Mouse (Mus musculus) MEL (cell line): ENCODE data around the gene Lin7a. TPM values are rescaled to one million over a fixed set of nuclear protein-coding genes. Genes with fewer than 3 reads are reported as not detected.

Experiments used
- DNase-seq: peaks from one replicate; pipeline ENCODE4 v3.0.0; 2011; ENCODE audit warnings: low read depth, low spot score
- H3K27ac ChIP-seq: 2 replicates; pipeline ENCODE4 v1.5.1; 2012; ENCODE audit warnings: low read depth, mild to moderate bottlenecking, control low read depth, low read length, moderate library complexity; ENCODE audit not compliant: control insufficient read depth
- H3K27me3 ChIP-seq, 2 experiments: fragments of 150-350 bp in 1 of 2; sonication (generic) in 1 of 2; 2 replicates each; pipeline ENCODE4 v1.6.1; 2012; ENCODE audit warnings: low read length in 2 of 2, mild to moderate bottlenecking in 2 of 2, improper control_type of control experiment in 1 of 2, moderate library complexity in 1 of 2; ENCODE audit not compliant: insufficient read depth in 2 of 2, control insufficient read depth in 1 of 2
- H3K36me3 ChIP-seq, 2 experiments: 2 replicates each; pipeline ENCODE4 v1.6.1; 2012 to 2014; ENCODE audit warnings: low read length in 2 of 2, improper control_type of control experiment in 1 of 2, inconsistent platforms in 1 of 2, mild to moderate bottlenecking in 1 of 2; ENCODE audit not compliant: insufficient read depth in 2 of 2, control insufficient read depth in 1 of 2
- H3K4me1 ChIP-seq, 2 experiments: fragments of 150-350 bp in 1 of 2; sonication (generic) in 1 of 2; 2 replicates each; pipeline ENCODE4 v1.6.1; 2012; ENCODE audit warnings: low read length in 2 of 2, improper control_type of control experiment in 1 of 2, mild to moderate bottlenecking in 1 of 2; ENCODE audit not compliant: insufficient read depth in 2 of 2, control insufficient read depth in 1 of 2
- H3K4me3 ChIP-seq, 2 experiments: fragments of 150-350 bp in 1 of 2; sonication (generic) in 1 of 2; 2 replicates each; pipeline ENCODE4 v1.5.1; 2012; ENCODE audit warnings: low read depth in 2 of 2, low read length in 2 of 2, mild to moderate bottlenecking in 2 of 2, moderate library complexity in 2 of 2, control low read depth in 1 of 2, improper control_type of control experiment in 1 of 2; ENCODE audit not compliant: control insufficient read depth in 1 of 2, insufficient read depth in 1 of 2
- H3K79me2 ChIP-seq: 2 replicates; pipeline ENCODE4 v1.6.1; 2012; ENCODE audit warnings: mild to moderate bottlenecking, low read length, moderate library complexity; ENCODE audit not compliant: control insufficient read depth, poor library complexity, insufficient read depth
- H3K9ac ChIP-seq: 2 replicates; pipeline ENCODE4 v1.6.1; 2012; ENCODE audit warnings: low read depth, mild to moderate bottlenecking, control low read depth, low read length, moderate library complexity; ENCODE audit not compliant: control insufficient read depth, poor library complexity, severe bottlenecking
- H3K9me3 ChIP-seq: fragments of 150-350 bp; sonication (generic); replicated peaks from 2 replicates; pipeline ENCODE4 v1.6.1; 2012; ENCODE audit warnings: mild to moderate bottlenecking, low read length, improper control_type of control experiment, moderate library complexity; ENCODE audit not compliant: insufficient read depth
- CHD1 ChIP-seq: IDR thresholded peaks from 2 replicates; pipeline ENCODE4 v1.6.1; 2012; ENCODE audit warnings: low read depth, mild to moderate bottlenecking, inconsistent platforms, low read length, improper control_type of control experiment
- CHD2 ChIP-seq: IDR thresholded peaks from 2 replicates; pipeline ENCODE4 v1.6.1; 2011; ENCODE audit warnings: low read length, improper control_type of control experiment
- CTCF ChIP-seq, 3 experiments: IDR thresholded peaks in 2 of 3; conservative IDR thresholded peaks in 1 of 3; 2 replicates each; pipeline ENCODE4 v1.5.1; 2011 to 2012; ENCODE audit warnings: low read length in 3 of 3, low read depth in 2 of 3, mild to moderate bottlenecking in 2 of 3, improper control_type of control experiment in 1 of 3, inconsistent platforms in 1 of 3, mixed read lengths in 1 of 3, moderate library complexity in 1 of 3; ENCODE audit not compliant: control insufficient read depth in 1 of 3, insufficient read depth in 1 of 3, poor library complexity in 1 of 3, severe bottlenecking in 1 of 3
- EP300 ChIP-seq, 2 experiments: IDR thresholded peaks; 2 replicates each; pipeline ENCODE4 v1.6.1; 2011; ENCODE audit warnings: improper control_type of control experiment in 2 of 2, low read length in 2 of 2, low read depth in 1 of 2, mild to moderate bottlenecking in 1 of 2
- GABPA ChIP-seq: IDR thresholded peaks from 2 replicates; pipeline ENCODE4 v1.6.1; 2012; ENCODE audit warnings: low read depth, mild to moderate bottlenecking, inconsistent platforms, low read length, improper control_type of control experiment, moderate library complexity
- JUND ChIP-seq: IDR thresholded peaks from 2 replicates; pipeline ENCODE4 v1.6.1; 2011; ENCODE audit warnings: low read depth, mild to moderate bottlenecking, improper control_type of control experiment, low read length
- MAFK ChIP-seq: IDR thresholded peaks from 2 replicates; pipeline ENCODE4 v1.6.1; 2011; ENCODE audit warnings: low read depth, mild to moderate bottlenecking, low read length, improper control_type of control experiment, borderline replicate concordance
- MAX ChIP-seq: IDR thresholded peaks from 2 replicates; pipeline ENCODE4 v1.6.1; 2011; ENCODE audit warnings: low read length, improper control_type of control experiment
- MAZ ChIP-seq: IDR thresholded peaks from 2 replicates; pipeline ENCODE4 v1.6.1; 2012; ENCODE audit warnings: low read depth, mild to moderate bottlenecking, inconsistent platforms, low read length, improper control_type of control experiment
- MXI1 ChIP-seq: IDR thresholded peaks from 2 replicates; pipeline ENCODE4 v1.6.1; 2011; ENCODE audit warnings: mild to moderate bottlenecking, low read depth, low read length, improper control_type of control experiment
- MYB ChIP-seq: IDR thresholded peaks from 2 replicates; pipeline ENCODE4 v1.6.1; 2011; ENCODE audit warnings: mild to moderate bottlenecking, low read depth, low read length, improper control_type of control experiment
- NRF1 ChIP-seq: IDR thresholded peaks from 2 replicates; pipeline ENCODE4 v1.6.1; 2014; ENCODE audit warnings: low read depth, mild to moderate bottlenecking, inconsistent platforms, low read length, improper control_type of control experiment, moderate library complexity; ENCODE audit not compliant: poor library complexity, insufficient read depth, severe bottlenecking
- POLR2AphosphoS2 ChIP-seq: IDR thresholded peaks from 2 replicates; pipeline ENCODE4 v1.6.1; 2011; ENCODE audit warnings: low read length, improper control_type of control experiment
- RCOR1 ChIP-seq: IDR thresholded peaks from 2 replicates; pipeline ENCODE4 v1.6.1; 2012; ENCODE audit warnings: low read depth, mild to moderate bottlenecking, inconsistent platforms, low read length, improper control_type of control experiment
- TAL1 ChIP-seq: IDR thresholded peaks from 2 replicates; pipeline ENCODE4 v1.6.1; 2012; ENCODE audit warnings: mild to moderate bottlenecking, inconsistent platforms, low read length, moderate library complexity, mixed read lengths
- TBP ChIP-seq: IDR thresholded peaks from 2 replicates; pipeline ENCODE4 v1.8.0; 2011; ENCODE audit warnings: low read depth, low read length, improper control_type of control experiment
- TCF12 ChIP-seq: IDR thresholded peaks from 2 replicates; pipeline ENCODE4 v1.6.1; 2014; ENCODE audit warnings: low read depth, mild to moderate bottlenecking, inconsistent platforms, low read length, improper control_type of control experiment, moderate library complexity
- USF2 ChIP-seq, 2 experiments: IDR thresholded peaks; 2 replicates each; pipeline ENCODE4 v1.6.1; 2011 to 2012; ENCODE audit warnings: improper control_type of control experiment in 2 of 2, low read length in 2 of 2, borderline replicate concordance in 1 of 2, inconsistent platforms in 1 of 2, low read depth in 1 of 2, mild to moderate bottlenecking in 1 of 2; ENCODE audit not compliant: insufficient read depth in 1 of 2
- ZKSCAN1 ChIP-seq: IDR thresholded peaks from 2 replicates; pipeline ENCODE4 v1.6.1; 2012; ENCODE audit warnings: low read depth, mild to moderate bottlenecking, inconsistent platforms, low read length, improper control_type of control experiment, moderate library complexity
- ZMIZ1 ChIP-seq: IDR thresholded peaks from 2 replicates; pipeline ENCODE4 v1.6.1; 2012; ENCODE audit warnings: low read depth, mild to moderate bottlenecking, inconsistent platforms, low read length, improper control_type of control experiment, moderate library complexity
- polyA plus RNA-seq, 2 experiments: library from polyadenylated mRNA; stranded (reverse) in 1 of 2; unstranded in 1 of 2; fragments of >175 nt in 1 of 2; fragments of >200 nt in 1 of 2; gene quantifications; 2 replicates each; pipeline versions ENCODE4 v1.2.1 to v1.2.4; 2012; ENCODE audit warnings: low replicate concordance in 2 of 2, low read depth in 1 of 2; ENCODE audit not compliant: insufficient read length in 2 of 2, insufficient read depth in 1 of 2, missing spikeins in 1 of 2
- total RNA-seq: library from RNA; depleted of rRNA; stranded (reverse); fragments of 300-350 nt; gene quantifications from 2 replicates; pipeline ENCODE4 v1.2.3, GENCODE M21; 2012

Gene Lin7a
- total and polyA plus RNA-seq, 3 experiments, result not detected

DNA sequence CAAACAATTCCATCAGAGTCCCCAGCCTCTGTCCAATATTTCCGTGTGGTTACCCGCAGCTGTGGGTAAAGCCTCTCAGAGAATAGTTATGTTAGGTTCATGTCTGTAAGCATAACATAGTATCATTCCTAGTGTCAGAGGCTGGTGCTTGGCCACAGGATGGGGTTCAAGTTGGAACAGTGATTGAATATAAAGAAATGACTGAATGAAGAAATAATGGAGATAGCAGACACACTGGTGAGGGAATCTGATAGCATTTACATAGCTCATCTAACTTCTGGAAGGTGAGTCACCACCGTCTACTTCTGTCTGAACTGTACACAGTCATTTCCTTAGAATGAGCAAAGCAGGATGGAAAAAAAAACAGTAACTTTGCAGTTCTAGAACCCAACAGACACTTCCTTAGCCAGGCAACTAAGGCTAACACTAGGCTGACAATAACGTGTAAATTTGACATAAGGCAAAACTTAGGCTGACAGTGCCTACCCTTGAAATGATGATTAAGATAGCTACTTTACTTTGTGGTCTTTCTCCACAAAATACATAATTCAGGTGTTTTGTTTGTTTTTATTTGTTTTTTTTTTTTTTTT is 40.0 kb upstream of the Lin7a start:
- no peak for DNase-seq
- H3K27me3 ChIP-seq, result no peaks in the 10 kb centered on the region

GRCm38 (mm10) chr10:107232491-107233110 is 38.9 kb upstream of the Lin7a start:
- Histone ChIP-seq H3K4me1 (no peaks in the 10 kb centered on the region), H3K9me3 (no peaks in the 10 kb centered on the region), H3K79me2 (no peaks in the 10 kb centered on the region), H3K4me3 (no peak overlapping the region), H3K27me3 (no peaks in the 10 kb centered on the region), H3K27ac (no peak overlapping the region), H3K36me3 (no peaks in the 10 kb centered on the region), H3K9ac (no peak overlapping the region)
- no peak for TF ChIP-seq CHD1
- TF ChIP-seq RCOR1, result no peak
- TF ChIP-seq TBP, result no peak
- no peak for TF ChIP-seq MAX
- no peak for TF ChIP-seq MXI1
- no peak for TF ChIP-seq TCF12
- no peak for TF ChIP-seq CHD2
- no peak for TF ChIP-seq JUND
- no peak for TF ChIP-seq MYB
- no peak for TF ChIP-seq TAL1
- no peak for TF ChIP-seq MAZ
- TF ChIP-seq MAFK, result no peak
- TF ChIP-seq POLR2AphosphoS2, result no peak
- no peak for TF ChIP-seq GABPA
- TF ChIP-seq ZMIZ1, result no peak
- DNase-seq, result no peak

More for the DNA sequence above, 40.0 kb upstream of the Lin7a start:
- TF ChIP-seq MYB (no peak), CHD2 (no peak), EP300 (IDR thresholded peaks at IDR 0.05; ENCODE audit: low read depth in 1 of 2, low read length in 2 of 2) (no peak), USF2 (IDR thresholded peaks at IDR 0.05; ENCODE audit: borderline replicate concordance in 1 of 2, insufficient read depth in 1 of 2, low read depth in 1 of 2, low read length in 2 of 2) (no peak), CTCF (IDR thresholded peaks at IDR 0.05 in 2 of 3, conservative IDR thresholded peaks at IDR 0.05 in 1 of 3; ENCODE audit: control insufficient read depth in 1 of 3, insufficient read depth in 1 of 3, low read depth in 2 of 3, low read length in 3 of 3, poor library complexity in 1 of 3, severe bottlenecking in 1 of 3) (no peak), ZKSCAN1 (no peak), MXI1 (no peak), NRF1 (no peak)
- Histone ChIP-seq H3K79me2 (no peaks in the 10 kb centered on the region), H3K4me3 (no peak overlapping the region), H3K27ac (no peak overlapping the region), H3K4me1 (no peaks in the 10 kb centered on the region), H3K36me3 (no peaks in the 10 kb centered on the region), H3K9me3 (no peaks in the 10 kb centered on the region), H3K9ac (no peak overlapping the region)
